Mouse (Mus musculus) kidney, embryonic 14.5 days (tissue): ENCODE results near the gene Stard3nl. TPM values are rescaled to one million over a fixed set of nuclear protein-coding genes. Genes with fewer than 3 reads are reported as not detected.

Experiments
- ATAC-seq: fragments of 200-750 bp; cut with Nextera tagmentation; 2 replicates; pipeline ENCODE4 v1.8.0; 2017; ENCODE audit warnings: moderate number of reproducible peaks, mild to moderate bottlenecking, moderate TSS enrichment, moderate library complexity; ENCODE audit not compliant: low FRiP score, low TSS enrichment
- H3K27ac ChIP-seq: fragments of 300-500 bp; sonication (generic); 2 replicates; pipeline ENCODE4 v1.5.1; 2014; ENCODE audit warnings: low read depth, mild to moderate bottlenecking, low read length, moderate library complexity, mixed read lengths
- H3K27me3 ChIP-seq: fragments of 300-500 bp; sonication (generic); 2 replicates; pipeline ENCODE4 v1.6.1; 2014; ENCODE audit warnings: mild to moderate bottlenecking, low read length; ENCODE audit not compliant: control insufficient read depth, insufficient read depth
- H3K36me3 ChIP-seq: fragments of 300-500 bp; sonication (generic); 2 replicates; pipeline ENCODE4 v1.6.1; 2014; ENCODE audit warnings: low read length, mixed read lengths; ENCODE audit not compliant: control insufficient read depth, insufficient read depth
- H3K4me1 ChIP-seq: fragments of 300-500 bp; sonication (generic); 2 replicates; pipeline ENCODE4 v1.6.1; 2014; ENCODE audit warnings: low read length, mixed read lengths; ENCODE audit not compliant: control insufficient read depth, insufficient read depth
- H3K4me2 ChIP-seq: fragments of 300-500 bp; sonication (generic); replicated peaks from 2 replicates; pipeline ENCODE4 v1.6.1; 2014; ENCODE audit warnings: low read depth, mild to moderate bottlenecking, low read length
- H3K4me3 ChIP-seq: fragments of 300-500 bp; sonication (generic); 2 replicates; pipeline ENCODE4 v1.5.1; 2014; ENCODE audit warnings: mild to moderate bottlenecking, low read length
- H3K9ac ChIP-seq: fragments of 300-500 bp; sonication (generic); 2 replicates; pipeline ENCODE4 v1.6.1; 2014; ENCODE audit warnings: low read depth, mild to moderate bottlenecking, low read length, moderate library complexity
- H3K9me3 ChIP-seq: fragments of 300-500 bp; sonication (generic); 2 replicates; pipeline ENCODE4 v1.6.1; 2016; ENCODE audit warnings: low read length; ENCODE audit not compliant: control insufficient read depth
- WGBS: fragments of 180-500 bp; shearing (Covaris S2); extraction: QIAGEN DNeasy Blood & Tissue Kit; methylation state at CpG from one replicate; pipeline ENCODE4 v1.1.7; 2014; 5-methylcytosine and 5-hydroxymethylcytosine counted together
- polyA plus RNA-seq: library from polyadenylated mRNA; unstranded; fragments of >200 nt; fragmentation: Nextera tagmentation; extraction: Ambion mirVana; gene quantifications from 2 replicates; pipeline ENCODE4 v1.2.1, GENCODE M21; 2014

The Stard3nl gene
- polyA plus RNA-seq, result 107 and 112 TPM in 2 replicates

GRCm38 (mm10) chr13:19395688-19396354, at the start of gene Stard3nl:
Stard3nl (minus strand) TSS chr13:19395795.
- no peaks in the 10 kb centered on the region for H3K27me3 ChIP-seq
- H3K4me2 ChIP-seq, result peak within 1 kb of the TSS; percentile 59
- peak within 1 kb of the TSS; percentile 82 for H3K9ac ChIP-seq
- no peaks in the 10 kb centered on the region for H3K36me3 ChIP-seq
- 1% methylated on average over 37 of the region's 37 CpGs for WGBS
- H3K4me1 ChIP-seq, result peaks cover 19% of the 10 kb centered on the region
- peak within 1 kb of the TSS; percentile 67 for H3K4me3 ChIP-seq
- ATAC-seq, result peak; percentile 99
- H3K27ac ChIP-seq, result peak within 1 kb of the TSS; percentile 76
- H3K9me3 ChIP-seq, result no peaks in the 10 kb centered on the region

- Histone ChIP-seq H3K36me3 (no peaks in the 10 kb centered on the region), H3K4me2 (no peak overlapping the region), H3K27ac (no peak overlapping the region), H3K9ac (no peak overlapping the region), H3K9me3 (no peaks in the 10 kb centered on the region), H3K4me3 (no peak overlapping the region), H3K4me1 (no peaks in the 10 kb centered on the region), H3K27me3 (no peaks in the 10 kb centered on the region)
- ATAC-seq, result peak; percentile 57; the same call in 1 of the 2 replicates
- 80% methylated on average over 10 of the region's 10 CpGs for WGBS
Observed at GRCm38 (mm10) chr13:19438040-19438439, 42.4 kb upstream of the Stard3nl start.

DNA sequence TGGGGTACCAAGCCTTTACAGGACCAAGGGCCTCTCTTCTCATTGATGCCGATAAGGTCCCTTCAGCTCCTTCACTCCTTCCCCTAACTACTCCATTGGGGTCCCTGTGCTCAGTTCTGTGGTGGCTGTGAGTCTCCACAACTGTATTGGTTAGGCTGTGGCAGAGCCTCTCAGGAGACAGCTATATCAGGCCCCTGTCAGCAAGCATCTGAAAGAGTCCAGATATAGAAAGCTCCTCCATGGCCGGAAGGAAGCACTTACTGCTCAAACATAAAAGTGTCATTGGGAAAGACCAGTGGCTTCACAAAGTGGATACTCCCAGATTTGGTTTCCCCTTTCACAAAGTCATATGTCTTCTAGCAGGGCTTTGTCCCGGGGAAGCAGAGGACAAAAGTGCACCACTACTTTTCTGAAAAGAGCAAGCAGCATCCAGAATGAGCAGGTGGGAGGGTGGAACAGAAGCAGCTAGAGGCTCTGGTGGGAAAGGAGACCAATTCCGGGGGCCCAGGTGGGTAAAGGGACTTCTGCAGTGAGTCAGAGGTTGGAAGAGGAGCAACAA, 34.3 kb upstream of the Stard3nl start:
- H3K4me2 ChIP-seq, result no peak overlapping the region
- no peaks in the 10 kb centered on the region for H3K27me3 ChIP-seq
- H3K4me3 ChIP-seq, result no peak overlapping the region
- no peak overlapping the region for H3K27ac ChIP-seq
- 0 out of 2 replicates have a peak, but pooled peaks cover 5% of the 10 kb centered on the region for H3K4me1 ChIP-seq
- peak; percentile 86 for ATAC-seq
- H3K9ac ChIP-seq, result no peak overlapping the region
- 19% methylated on average over 4 of the region's 4 CpGs for WGBS
- no peaks in the 10 kb centered on the region for H3K36me3 ChIP-seq
- H3K9me3 ChIP-seq, result no peaks in the 10 kb centered on the region

GRCm38 (mm10) chr13:19428076-19428475, 32.5 kb upstream of the Stard3nl start:
- H3K9me3 ChIP-seq, result no peaks in the 10 kb centered on the region
- no peak overlapping the region for H3K9ac ChIP-seq
- no peak overlapping the region for H3K4me2 ChIP-seq
- H3K4me3 ChIP-seq, result no peak overlapping the region
- no peak for ATAC-seq
- H3K36me3 ChIP-seq, result no peaks in the 10 kb centered on the region
- 82% methylated on average over 5 of the region's 5 CpGs for WGBS
- H3K4me1 ChIP-seq, result 0 out of 2 replicates have a peak, but pooled peaks cover 5% of the 10 kb centered on the region
- H3K27me3 ChIP-seq, result no peaks in the 10 kb centered on the region
- H3K27ac ChIP-seq, result no peak overlapping the region

DNA sequence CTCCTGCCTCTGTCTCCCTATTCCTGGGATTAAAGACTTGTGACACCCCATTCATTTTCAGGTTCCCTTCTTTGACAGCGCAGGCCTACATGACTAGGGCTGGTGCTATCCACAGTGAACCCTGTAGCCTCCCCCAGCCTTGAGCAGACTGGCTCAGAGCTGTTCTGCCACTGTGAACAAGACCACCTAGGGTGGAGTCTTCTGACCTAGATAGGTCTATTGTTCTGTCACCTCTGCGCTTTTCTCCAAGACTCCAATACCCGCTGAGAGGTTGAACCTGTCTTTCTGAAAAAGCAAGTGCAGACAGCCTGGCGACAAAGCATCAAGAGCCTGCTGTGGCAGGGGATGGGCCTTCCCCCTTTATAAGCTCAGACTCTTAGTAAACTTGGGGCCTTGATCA, 29.0 kb upstream of the Stard3nl start:
- H3K36me3 ChIP-seq, result no peaks in the 10 kb centered on the region
- ATAC-seq, result no peak
- WGBS, result 87% methylated on average over 4 of the region's 4 CpGs
- no peaks in the 10 kb centered on the region for H3K9me3 ChIP-seq
- no peaks in the 10 kb centered on the region for H3K27me3 ChIP-seq
- no peak overlapping the region for H3K4me2 ChIP-seq
- no peaks in the 10 kb centered on the region for H3K4me1 ChIP-seq
- no peak overlapping the region for H3K9ac ChIP-seq
- no peak overlapping the region for H3K27ac ChIP-seq
- H3K4me3 ChIP-seq, result no peak overlapping the region

DNA sequence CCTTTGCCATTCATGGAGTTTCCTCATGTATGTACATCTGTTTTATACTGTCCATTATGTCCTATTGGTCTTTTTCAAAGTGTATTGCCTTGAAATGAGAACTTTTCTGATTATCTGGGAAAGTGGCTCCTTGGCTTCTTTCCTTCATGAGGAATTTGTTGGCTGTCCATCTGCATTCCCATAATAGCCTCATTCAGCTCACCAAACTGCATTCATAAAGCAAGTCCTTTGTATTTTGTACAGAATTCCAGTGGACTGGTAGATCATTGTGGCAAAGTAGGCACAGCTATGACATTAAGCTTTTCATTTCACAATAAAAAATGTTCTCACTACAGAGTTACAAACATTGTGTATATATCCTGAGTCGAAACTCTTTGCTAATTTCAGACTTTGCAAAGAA, 26.9 kb upstream of the Stard3nl start:
- Histone ChIP-seq H3K4me3 (no peak overlapping the region), H3K36me3 (no peaks in the 10 kb centered on the region), H3K4me2 (no peak overlapping the region), H3K9ac (no peak overlapping the region), H3K4me1 (no peaks in the 10 kb centered on the region), H3K27me3 (no peaks in the 10 kb centered on the region), H3K27ac (no peak overlapping the region), H3K9me3 (no peaks in the 10 kb centered on the region)
- 85% methylated on average over 1 of the region's 1 CpGs for WGBS
- no peak for ATAC-seq

- H3K4me3 ChIP-seq, result no peak overlapping the region
- no peak overlapping the region for H3K27ac ChIP-seq
- no peak overlapping the region for H3K9ac ChIP-seq
- no peaks in the 10 kb centered on the region for H3K36me3 ChIP-seq
- 89% methylated on average over 4 of the region's 4 CpGs for WGBS
- H3K27me3 ChIP-seq, result no peaks in the 10 kb centered on the region
- no peak for ATAC-seq
- H3K4me2 ChIP-seq, result no peak overlapping the region
- H3K4me1 ChIP-seq, result no peaks in the 10 kb centered on the region
- H3K9me3 ChIP-seq, result no peaks in the 10 kb centered on the region
Observed at GRCm38 (mm10) chr13:19417885-19418521, 22.4 kb upstream of the Stard3nl start.

DNA sequence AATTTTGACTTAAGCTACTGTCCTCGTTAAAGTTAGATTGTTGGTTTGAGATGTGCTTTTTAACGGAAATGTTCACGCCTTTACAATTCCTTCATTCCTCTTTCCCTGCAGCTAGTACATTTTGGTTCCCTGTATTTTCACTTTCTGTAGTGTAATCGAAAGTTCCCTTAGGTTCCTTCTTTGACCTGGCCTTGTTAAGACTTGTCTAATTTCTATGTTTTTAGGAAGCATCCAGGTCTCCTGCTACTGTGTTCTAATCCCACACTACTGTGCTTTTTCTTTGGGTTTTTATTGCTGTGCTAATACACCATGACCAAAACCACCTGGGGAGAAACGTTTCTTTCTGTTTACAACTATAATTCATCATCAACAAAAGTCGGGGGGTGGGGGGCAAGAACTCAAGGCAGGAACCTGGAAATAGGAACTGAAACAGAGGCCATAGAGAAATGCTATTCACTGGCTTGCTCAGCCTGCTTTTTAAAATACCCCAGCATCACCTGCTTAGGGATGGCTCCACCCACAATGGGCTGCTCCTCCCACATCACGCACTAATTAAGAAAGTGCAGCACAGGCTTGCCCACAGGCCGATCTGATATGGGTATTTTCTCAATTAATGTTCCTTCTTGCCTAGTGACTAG, 20.4 kb upstream of the Stard3nl start:
- no peaks in the 10 kb centered on the region for H3K4me1 ChIP-seq
- no peak overlapping the region for H3K9ac ChIP-seq
- no peaks in the 10 kb centered on the region for H3K27me3 ChIP-seq
- H3K9me3 ChIP-seq, result no peaks in the 10 kb centered on the region
- no peaks in the 10 kb centered on the region for H3K36me3 ChIP-seq
- H3K27ac ChIP-seq, result no peak overlapping the region
- WGBS, result 65% methylated on average over 8 of the region's 8 CpGs
- no peak overlapping the region for H3K4me3 ChIP-seq
- no peak overlapping the region for H3K4me2 ChIP-seq
- ATAC-seq, result no peak

DNA sequence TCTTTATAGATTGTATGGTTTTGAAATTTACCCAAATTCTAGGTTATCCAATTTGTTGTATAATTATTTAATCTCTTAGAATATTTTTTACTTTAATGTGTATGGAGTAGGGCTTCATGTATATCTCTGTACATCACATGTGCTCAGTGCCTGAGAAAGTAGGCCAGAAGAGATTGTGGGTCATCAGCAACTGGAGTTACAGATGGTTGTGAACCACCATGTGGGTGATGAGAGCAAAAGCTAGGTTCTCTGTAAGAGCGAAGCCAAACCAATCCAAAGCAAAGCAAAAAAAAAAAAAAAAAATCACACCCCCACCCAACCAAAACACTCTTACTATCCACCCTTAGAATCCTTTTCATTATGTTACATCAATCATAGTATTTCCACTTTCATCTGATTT, 19.7 kb upstream of the Stard3nl start:
- WGBS, result 95% methylated on average over 1 of the region's 1 CpGs
- no peak overlapping the region for H3K27ac ChIP-seq
- no peaks in the 10 kb centered on the region for H3K4me1 ChIP-seq
- no peaks in the 10 kb centered on the region for H3K36me3 ChIP-seq
- H3K4me2 ChIP-seq, result no peak overlapping the region
- H3K27me3 ChIP-seq, result no peaks in the 10 kb centered on the region
- no peak overlapping the region for H3K9ac ChIP-seq
- no peak overlapping the region for H3K4me3 ChIP-seq
- H3K9me3 ChIP-seq, result no peaks in the 10 kb centered on the region
- ATAC-seq, result no peak
